Mouse (Mus musculus) MEL-GATA-1-ER (cell line): ENCODE results near the gene Il11ra2.
"Not testable (repeated sequence)": the region's sequence is repeated elsewhere in the genome, so short reads cannot be mapped to it uniquely, and the experiment has no call there.

Experiments used
- DNase-seq: peaks from one replicate; pipeline ENCODE4 v3.0.0-alpha.2; 2012; ENCODE audit warnings: low read depth; ENCODE audit errors: extremely low read depth

Il11ra2 gene

DNA sequence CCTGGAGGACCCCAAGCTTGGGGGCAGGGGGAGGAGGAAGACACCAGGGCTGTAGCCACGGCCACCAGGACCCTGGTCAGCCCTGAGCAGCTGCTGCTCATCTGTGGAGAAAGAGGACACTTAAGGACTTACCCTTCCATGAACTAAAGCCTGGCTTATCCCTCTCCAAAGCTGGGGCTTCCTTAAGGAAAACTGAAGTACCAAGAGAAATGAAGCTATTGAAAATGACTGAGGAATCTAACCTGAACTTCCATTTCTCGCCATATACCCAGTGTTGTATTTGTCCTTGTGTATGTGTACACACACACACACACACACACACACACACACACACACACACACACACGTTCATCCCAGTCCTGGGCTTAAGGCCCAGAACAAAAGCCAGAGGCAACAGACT, at the start of gene Il11ra2:
TSS of gene Il11ra2 (minus strand) at position 101 of the 400 bp plus-strand sequence.
- DNase-seq, result not testable (repeated sequence)

- DNase-seq, result not testable (repeated sequence)
Measured at GRCm38 (mm10) chr4:42682183-42682524, 20.5 kb upstream of the Il11ra2 start.

- DNase-seq, result not testable (repeated sequence)
Measured at GRCm38 (mm10) chr4:42681473-42682182, 19.9 kb upstream of the Il11ra2 start.

DNA sequence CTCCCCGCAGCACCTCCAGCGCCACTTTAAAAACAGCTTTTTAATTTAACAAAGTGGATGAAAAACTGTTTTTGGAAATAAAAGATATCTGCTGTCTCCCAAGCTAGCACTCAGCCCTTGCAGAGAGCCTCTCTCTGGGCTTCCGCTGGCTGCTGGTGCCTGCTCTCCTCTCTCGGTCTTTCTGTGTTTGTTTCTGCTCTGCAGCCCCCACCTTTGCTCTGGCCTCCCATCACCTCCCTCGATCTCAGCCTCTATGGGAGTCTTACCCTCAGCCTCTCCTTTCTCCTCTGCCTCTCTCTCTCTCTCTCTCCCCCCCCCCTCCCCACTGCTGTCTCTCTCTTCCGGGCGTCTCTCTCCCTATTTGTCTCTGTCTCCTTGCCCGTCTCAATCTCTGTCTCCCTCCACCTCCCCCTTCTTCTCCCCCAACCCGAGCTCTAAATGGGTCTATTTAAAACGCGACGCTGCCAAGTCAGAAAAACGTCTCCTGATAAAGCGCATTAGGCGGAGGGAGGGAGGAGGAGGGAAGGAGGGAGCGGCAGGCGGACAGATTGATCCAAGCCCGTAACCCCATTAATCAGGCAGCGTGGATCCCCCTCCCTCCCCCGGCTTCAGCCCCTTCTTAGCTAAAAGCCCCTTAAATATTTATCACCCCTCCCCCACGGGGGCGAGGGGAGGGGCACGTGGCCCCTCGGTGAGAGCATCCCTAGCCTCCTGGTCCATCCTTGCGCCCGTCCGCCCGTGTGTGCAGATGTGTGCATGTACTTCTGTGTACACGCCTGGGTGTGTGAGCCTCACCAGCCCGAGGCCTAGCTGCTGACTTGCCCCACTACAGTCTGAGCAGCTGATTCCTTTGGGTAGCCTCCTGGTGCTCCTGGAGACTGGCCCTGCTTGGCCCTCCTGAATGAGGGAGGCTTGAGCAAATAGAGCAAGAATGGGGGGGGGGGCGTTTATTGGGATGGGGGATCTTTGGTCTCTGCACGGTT, 19.0 kb upstream of the Il11ra2 start:
- not testable (repeated sequence) for DNase-seq

DNA sequence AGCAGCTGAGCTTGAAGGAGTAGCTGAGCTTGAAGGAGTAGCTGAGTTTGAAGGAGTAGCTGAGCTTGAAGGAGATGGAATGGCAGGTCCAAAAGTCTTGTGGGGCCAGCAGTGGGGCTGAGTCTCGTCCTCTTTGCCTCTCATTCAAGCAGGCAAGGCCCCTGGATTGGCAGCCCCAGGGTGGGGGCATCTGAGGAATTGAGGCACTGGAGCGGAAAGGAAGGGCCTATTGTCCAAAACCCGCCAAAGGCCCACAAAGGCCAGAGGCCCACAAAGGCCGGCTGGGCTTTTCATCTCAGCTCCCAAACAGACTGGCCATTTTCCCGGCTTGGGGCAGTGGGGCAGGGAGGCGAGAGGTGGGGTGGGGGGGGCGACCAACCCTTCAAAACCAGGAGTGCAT, 17.7 kb upstream of the Il11ra2 start:
- DNase-seq, result not testable (repeated sequence)

DNA sequence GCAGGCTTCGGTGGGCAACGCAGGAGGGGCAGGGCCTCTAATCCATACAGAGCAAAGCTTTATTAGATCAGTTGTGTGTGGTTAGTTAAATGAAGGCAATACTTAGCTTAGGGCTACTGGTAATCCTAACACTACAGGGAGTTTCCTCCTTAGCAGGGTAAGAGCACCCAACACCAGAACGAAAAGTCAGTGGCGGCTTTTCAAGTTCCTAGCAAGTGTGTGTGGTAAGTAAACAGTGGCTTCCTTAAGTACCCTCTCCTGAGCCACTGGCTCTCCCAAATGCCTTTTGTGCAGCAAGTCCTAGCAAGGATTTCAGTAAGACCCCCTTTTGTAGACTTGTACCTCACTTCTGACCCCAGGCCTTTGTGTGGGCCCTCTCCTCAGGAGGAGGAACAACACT, 13.7 kb upstream of the Il11ra2 start:
- not testable (repeated sequence) for DNase-seq

- DNase-seq, result not testable (repeated sequence)
Measured at GRCm38 (mm10) chr4:42654951-42655350, 6.7 kb downstream of the Il11ra2 start, which contains the start of gene Ccl27b. Gene Ccl27b, plus strand, starts transcription at chr4:42655251.

DNA sequence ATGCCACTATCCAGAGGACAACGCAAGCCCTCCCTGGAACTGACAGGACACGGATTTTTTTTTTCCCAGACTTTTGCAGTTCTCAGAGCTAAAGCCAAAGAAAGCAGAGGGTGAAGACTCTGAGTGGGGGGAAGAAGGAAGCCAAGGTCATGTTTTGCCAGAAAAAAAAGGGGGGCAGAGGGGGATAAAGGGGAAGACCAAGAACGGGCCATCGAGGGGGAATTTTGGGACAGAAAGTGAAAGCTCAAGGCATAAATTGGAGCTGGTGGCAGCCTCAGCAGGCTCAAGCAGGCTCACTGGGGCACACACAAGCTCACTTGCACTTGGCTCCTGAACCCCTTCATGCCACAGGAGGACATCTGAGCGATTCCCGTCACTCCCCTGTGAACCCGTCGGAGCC, 32.3 kb downstream of the Il11ra2 start, which contains the start of gene Gm2564:
TSS of gene Gm2564 (plus strand) at position 301 of the 400 bp plus-strand sequence.
- DNase-seq, result not testable (repeated sequence)

DNA sequence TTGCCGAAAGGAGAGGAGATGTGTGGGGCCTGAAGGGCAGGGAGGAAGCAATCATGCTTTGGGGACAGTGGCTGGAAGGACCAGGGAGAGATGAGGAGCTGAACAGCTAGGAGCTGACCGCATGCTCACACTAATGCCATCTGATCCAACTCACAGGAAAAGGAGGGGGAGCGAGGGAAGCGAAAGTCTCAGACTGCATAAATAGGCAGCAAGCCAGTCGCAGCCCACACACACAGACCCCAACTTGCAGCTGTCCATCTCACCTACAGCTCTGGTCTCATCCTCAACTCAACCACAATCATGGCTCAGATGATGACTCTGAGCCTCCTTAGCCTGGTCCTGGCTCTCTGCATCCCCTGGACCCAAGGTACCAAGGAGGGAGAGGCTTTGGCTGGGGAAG, 49.8 kb downstream of the Il11ra2 start, which contains the start of gene Gm10591:
TSS of gene Gm10591 (plus strand) at position 301 of the 400 bp plus-strand sequence.
- not testable (repeated sequence) for DNase-seq
